Mouse (Mus musculus): ENCODE measurements around the gene Prrt1.

Gene Prrt1

DNA sequence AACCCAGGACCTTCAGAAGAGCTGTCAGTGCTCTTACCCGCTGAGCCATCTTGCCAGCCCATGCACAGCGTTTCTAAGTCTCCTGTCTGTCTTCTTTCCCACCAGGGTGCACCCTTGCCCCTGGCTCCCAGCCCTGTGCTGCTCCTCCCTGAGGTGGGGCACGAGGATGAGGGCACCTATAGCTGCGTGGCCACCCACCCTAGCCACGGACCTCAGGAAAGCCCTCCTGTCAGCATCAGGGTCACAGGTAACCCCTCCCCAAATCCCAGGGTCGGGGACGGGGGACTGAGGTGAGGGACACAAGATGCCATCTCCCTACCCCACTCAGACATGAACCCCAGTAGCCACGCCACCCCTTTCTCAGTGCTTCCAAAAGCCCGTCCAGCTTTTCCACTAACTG lies 29.4 kb upstream of the Prrt1 start:
- no peak for DNase-seq (ENCODE audit: low spot score)

DNA sequence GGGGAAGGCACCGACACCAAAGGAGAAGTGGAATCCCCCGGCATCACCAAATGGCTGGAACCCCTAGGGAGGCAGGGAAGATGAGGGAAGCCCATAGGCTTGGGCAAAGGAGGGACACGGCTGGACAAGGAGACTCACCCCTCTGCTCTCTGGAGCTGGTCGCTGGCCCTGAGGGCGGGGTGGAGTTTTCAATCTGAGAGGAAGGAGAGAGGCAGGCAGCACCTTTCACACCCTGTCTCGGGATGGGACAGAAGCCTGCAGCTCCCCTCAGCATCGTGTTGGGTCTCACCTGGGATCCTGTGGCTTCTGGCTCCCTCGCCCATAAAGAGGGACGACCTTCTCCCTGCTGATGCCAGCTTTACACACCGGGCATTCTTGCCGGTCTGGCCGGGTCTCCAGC lies 27.5 kb upstream of the Prrt1 start:
- no peak for DNase-seq (ENCODE audit: low spot score)

DNA sequence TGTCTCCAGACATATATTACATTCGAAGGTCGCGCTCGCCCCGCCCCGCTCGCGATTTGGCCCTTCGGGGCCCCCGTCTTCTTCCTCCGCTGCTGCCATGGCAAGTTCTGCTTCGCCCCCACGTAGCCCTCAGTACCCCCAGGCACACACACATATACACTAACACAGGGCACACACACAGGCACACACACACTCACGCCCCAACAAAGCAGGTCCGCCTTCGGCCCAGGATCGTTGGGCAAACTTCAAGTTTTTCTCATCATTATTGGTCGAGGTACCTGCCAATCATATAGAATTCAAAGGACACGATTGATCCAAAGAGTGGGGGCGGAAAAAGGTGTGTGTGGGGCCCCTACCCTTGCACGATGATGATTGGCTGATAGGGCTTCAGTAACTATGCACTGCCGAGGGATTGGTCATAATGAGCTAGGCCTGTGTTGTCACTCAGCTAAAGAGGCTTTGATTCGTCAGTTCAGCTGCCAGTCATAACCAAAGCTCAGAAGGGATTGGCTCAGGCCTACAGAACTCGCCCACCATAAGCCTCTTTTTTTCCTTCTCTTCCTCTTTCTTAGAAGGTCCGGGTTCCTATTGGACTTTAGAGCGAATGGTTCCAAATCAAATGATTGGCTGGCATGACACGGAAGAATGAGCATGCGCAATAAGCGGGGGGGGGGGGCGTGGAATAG lies 25.8 kb upstream of the Prrt1 start, which contains the start of gene Rnf5:
Gene Rnf5 (minus strand): TSS at position 316 of the 686 bp plus-strand sequence.
- peak; percentile 100 for DNase-seq (ENCODE audit: low spot score)

DNA sequence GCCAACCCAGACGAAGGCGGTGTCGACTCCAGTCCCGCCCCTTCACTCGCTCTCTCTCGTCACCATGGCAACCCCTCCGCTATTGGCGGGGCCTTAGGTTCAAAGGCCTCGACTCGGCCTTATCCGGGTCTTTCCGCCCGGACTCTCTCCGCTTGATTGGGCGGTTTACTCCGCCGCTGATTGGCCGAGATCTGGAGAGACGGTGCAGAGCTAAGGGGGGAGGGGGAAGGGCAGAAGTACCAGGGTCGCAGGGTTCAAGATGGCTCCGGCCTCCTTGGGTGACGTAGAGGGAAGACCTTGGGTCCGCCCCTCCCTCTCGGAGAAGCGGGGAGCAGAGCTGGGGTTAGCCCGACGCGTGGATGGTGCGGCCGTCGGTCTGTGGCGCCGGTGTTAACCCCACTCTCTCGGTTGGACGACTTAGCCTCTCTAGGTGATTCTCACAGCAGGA lies 25.2 kb upstream of the Prrt1 start, which contains the start of gene Agpat1:
Gene Agpat1 (plus strand): TSS at position 202 of the 448 bp plus-strand sequence.
- DNase-seq (ENCODE audit: low spot score) = peak; percentile 100

DNA sequence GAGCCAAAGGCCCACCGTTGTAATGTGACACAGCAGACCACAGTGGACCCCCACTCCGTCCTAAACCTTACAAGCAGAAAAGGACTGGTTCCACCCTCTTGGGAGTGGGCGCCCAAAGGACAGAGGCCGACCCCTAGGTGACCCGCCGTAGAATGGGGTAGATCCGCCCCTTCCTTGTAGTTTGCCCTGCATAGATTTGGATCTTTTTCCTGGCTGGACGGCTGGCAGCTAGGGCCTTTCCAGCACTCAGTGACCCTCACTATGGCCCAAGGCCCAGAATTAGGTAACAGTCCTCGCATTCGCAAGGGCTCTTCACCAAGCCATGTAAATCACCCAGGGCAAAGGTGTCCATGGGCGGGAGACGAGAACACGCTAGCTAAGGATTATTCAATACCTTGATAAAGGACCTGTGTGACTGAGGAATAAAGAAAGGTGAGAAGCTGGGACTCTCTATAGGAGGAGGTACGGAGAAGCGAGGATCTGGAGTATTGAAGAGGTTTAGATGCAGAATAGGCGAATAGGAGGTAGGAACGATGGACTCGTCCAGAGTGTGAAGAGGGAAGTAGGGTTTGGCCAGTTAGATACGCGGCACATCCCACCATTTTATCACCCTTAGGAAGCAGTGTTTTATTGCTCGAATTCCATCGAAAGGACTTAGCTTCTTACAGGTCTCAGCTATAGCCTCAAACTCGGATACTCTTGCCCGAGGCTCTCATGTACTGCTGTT lies 24.7 kb upstream of the Prrt1 start:
- peak; percentile 93 for DNase-seq (ENCODE audit: low spot score)

DNA sequence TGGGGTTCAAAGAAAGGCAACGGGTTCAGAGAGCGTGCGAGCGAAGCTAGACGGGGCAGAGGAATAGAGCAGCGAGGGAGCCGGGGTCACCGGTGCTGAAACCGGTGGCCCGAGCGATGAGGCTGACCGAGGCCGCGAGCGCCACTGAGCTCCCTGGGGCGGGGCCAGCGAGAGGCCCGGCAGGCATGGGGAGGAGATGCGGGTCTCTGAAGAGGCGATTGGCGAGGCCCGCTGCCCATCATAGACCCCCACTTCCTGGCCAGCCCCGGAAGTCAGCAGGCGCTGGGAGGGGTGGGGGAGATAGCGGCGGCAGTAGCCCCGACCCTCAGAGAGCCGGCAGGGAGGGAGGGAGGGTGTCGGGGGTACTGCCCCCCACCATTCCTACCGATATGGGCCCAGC lies 23.7 kb upstream of the Prrt1 start:
- peak; percentile 95 for DNase-seq (ENCODE audit: low spot score)

DNA sequence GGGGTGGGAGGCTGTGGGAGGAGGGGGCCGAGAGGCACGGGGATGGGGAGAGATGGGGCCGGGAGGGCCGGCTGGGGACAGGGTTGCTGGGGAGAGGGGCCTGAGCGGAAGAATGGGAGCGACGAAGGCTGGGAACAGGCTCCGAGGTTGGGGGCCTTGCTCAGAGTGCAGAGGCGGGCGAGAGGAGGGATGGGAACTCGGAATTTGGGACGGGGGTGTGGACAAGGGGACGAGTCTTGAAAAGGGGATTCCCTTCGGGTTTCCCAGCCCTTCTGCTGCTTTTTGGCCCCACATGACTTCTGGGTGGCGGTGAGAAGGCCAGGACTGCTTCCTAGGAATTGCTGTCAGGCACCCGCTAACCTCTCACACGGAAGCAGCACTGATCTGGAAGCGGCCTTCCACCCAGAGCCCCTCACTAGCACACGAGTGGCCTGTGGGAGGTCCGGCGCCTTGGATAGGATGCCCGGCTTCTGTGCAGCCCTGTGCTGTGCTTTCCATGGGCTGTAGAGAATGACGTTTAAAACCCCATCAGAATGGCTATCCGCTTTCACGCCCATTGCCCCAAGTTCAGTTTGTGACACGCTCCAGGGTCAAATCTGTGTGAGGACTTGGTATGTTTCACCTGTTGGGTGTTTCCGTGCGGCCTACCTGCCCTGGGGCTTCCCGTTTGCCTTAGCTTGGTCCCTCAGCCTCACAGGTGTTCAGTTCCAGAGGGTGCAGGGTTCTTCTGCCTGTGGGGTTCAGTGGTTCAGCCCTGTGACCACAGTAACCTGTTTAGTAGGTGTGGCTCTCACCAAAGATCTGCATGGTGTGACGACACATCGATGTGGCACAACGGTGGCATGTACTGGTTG lies 22.9 kb upstream of the Prrt1 start:
- peak; percentile 63 for DNase-seq (ENCODE audit: low spot score)

DNA sequence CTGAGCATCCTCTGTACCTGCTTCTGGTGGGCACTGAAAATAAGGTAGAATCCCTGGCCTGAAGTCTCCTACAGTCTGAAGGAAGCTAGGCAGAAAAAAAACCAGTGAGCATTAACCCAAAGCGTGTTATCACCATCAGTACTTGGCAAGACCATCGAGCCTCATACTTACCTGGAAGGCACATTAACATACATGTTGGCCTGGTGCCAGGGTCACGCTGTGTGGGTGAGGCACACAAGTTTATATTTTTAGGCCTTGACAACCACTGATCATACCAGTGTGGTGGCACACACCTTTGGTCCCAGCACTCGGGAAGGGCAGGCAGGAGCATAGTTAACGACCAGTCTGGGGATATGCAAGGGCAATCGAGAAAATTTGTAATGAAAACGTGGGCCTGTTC lies 21.3 kb upstream of the Prrt1 start:
- no peak for DNase-seq (ENCODE audit: low spot score)

DNA sequence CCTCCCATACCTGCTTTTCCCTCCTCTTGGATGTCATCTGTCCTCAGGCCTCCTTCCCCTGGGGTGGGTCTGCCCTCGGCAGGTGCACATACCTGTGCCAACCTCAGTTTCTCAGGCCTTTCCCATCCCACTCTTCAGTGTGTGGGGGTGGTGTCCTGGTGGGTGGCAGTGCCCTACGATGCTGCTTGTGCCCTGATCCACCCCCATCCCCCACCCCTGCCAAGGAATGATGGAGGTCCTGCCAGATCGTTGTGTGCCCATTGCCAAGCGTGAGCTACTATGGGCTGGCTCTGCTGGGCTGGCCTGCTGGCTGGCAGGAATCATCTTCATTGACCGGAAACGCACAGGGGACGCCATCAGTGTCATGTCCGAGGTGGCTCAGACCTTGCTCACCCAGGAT lies 18.3 kb upstream of the Prrt1 start:
- no peak for DNase-seq (ENCODE audit: low spot score)

DNA sequence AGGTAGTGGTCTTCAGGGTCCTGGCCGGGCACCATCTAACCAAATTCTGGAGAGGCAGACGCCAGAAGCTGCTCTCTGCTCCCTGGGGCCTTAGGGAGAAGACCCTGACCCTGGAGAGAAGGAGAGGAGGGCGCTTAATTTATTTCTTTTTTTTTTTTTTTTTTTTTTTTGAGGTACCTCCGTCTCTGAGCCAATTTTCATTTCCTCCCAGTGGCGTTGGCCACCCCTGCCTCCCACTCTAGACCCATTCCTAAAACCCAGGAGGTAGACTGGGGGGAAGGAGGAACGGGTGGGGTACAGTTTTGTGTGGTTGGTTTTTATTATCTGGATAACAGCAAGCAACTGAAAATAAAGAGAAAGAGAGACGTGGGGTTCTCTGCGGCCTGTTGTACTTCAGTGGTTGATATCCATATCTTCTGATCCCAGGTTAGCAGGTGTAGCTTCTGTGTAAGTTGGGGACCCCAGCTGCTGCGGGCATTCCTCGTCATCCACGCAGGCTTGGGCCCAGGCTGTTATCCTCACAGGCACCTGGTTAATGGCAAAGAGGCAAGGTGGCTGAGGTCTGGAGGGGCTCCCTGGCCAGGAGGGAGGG lies 16.2 kb upstream of the Prrt1 start:
- DNase-seq (ENCODE audit: low spot score) = no peak

DNA sequence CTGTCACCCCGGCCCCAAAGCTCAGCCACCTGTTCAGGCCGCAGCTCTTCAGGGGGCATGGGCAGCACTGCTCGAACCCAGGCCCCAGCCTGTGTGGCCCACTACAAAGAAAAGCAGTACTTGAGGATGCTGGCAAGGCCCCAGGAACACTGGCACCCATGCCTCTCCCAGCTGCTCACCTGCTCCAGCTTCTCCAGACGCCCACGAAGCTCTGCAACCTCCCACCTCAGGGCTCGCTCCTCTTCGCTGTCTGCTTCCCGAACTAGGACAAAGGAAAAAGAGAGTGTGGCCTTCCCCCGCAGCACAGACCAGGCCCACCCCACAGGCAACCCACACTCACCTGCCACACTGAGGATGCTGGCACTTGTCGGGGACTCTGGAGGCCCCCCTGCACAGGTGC lies 15.5 kb upstream of the Prrt1 start:
- DNase-seq (ENCODE audit: low spot score) = no peak

DNA sequence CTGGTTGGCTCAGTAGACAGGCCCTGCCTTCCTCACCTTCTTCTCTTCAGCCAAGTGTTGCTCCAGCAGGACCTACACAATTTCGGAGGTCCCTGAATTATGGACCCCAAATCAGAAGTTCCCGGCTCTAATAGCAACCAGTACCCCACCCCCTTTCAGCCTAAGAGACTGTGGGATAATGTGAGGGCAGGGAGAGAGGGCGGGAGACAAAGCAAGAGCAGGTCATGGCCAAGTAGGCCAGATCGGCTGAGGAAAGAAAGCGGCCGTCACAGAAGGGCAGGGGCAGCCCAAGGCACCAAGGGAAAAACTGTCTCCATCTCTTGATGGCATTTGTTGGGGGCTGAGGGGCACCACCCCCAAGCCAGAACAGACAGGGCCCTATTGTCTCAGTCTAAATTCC lies 13.5 kb upstream of the Prrt1 start, which contains the start of gene Egfl8:
Gene Egfl8 (minus strand): TSS at position 101 of the 400 bp plus-strand sequence.
- DNase-seq (ENCODE audit: low spot score) = no peak

DNA sequence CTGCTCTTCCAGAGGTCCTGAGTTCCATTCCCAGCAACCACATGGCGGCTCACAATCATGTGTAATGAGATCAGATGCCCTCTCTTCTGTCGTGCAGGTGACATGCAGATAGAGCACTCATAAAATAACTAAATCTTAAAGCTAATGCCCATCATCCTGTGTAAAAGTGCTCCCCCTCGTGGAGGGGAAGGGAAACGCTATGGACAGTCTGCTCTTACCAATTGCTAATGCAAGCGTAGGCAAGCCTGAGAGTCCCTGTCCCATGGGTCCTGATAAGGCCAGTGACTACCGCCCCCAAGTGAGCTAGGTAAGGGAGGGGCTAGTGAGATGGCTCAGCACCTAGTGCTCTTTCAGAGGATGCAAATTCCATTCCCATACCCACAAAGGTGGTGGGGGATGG lies 10.3 kb upstream of the Prrt1 start:
- DNase-seq (ENCODE audit: low spot score) = peak; percentile 85

DNA sequence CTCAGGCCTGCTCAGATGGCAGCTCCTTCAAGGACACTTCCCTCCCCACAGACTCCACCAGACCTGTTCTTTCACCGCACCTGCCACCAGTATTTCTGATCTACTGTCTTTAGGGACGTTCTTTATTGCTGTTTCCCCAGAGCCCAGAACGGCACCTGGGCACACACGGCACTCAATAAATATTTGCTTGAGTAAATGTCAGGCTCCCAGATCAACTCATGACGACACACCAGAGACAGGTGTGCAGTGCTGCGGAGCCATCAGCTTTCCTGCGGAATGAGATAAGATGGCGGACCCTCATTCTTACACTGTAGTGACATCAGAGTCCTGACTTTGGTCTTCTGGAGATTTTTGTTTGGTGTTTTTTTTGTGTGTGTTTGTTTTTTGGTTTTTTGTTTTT lies 8.3 kb upstream of the Prrt1 start:
- no peak for DNase-seq (ENCODE audit: low spot score)

DNA sequence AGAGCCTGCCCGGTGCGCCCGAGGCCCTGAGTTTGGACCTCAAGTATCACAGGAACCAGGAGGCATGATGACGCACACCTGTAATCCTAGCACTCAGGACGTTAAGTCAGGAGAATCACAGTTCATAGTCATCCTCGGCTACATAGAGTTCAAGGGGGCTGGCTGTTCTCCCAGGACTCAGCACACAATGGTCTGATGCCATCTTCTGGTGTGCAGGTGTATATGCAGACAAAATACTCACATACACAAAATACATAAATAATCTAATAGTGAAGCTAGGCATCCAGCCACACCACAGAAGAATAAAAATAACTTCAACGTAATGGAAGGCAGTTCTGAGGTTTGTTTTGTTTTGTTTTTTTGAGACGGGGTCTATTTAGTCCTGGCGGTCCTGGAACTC lies 6.2 kb upstream of the Prrt1 start:
- no peak for DNase-seq (ENCODE audit: low spot score)

DNA sequence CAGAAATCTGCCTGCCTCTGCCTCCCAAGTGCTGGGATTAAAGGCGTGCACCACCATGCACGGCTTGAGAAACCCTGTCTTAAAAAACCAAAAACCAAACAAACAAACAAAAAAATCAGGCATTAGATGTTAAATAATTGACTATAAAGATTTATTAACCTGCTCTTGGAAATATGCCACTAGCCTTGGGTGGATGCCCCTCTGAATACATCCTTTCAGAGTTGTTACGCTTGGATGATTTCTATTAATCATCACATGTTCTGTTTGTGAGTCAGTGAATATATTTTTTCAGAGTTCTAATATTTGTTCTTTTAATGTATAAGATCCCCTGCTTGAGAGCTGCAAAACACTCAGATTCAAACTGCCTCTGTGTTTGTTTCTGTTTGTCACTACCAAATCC lies 4.4 kb upstream of the Prrt1 start:
- DNase-seq (ENCODE audit: low spot score) = no peak

DNA sequence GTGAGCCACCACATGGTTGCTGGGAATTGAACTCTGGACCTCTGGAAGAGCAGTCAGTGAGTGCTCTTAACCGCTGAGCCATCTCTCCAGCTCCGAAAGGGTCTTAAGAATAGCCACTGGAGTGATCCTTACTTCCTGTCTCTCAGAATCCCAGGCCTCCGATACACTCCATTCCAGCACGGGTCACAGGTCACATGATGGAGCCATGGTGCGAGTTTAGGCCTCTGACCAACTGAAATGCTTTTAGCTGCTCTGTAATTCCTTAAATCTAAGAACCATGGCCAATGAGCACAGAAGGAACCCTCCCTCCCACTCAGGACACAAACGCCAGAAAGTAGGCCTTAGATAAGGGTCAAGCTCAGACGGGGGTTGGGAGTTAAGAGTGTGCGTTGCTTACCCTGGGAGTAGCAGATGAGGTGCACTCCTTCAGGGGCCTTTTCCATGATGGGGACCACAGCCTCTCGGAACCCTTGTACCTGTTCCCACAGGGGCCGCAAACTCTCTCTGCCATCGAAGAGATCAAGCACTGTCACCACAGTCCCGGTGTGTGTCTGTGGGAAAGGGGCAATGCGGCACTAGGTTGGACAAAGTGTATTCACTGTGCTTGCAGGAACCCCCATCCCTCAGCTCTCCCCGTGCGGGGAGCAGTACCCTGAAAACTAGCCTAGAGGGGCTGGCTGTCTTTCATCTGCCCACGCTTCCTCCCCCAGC lies 3.1 kb upstream of the Prrt1 start:
- DNase-seq (ENCODE audit: low spot score) = no peak

DNA sequence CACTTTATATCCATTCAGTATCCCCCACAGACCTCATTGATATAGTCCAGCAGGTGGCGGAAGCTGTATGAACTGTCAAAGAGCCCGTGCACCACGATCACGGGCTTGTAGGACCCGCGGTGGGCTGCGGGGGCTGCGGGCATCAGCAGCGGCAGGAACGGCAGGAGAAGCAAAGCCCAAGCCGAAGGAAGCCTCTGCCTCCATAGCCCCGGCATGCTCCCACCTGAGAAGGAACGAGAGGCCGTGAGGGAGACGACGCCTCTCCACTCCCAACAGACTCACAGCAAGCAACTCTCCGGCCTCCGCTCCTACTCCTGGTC lies 2.6 kb upstream of the Prrt1 start:
- DNase-seq (ENCODE audit: low spot score) = peak; percentile 67

DNA sequence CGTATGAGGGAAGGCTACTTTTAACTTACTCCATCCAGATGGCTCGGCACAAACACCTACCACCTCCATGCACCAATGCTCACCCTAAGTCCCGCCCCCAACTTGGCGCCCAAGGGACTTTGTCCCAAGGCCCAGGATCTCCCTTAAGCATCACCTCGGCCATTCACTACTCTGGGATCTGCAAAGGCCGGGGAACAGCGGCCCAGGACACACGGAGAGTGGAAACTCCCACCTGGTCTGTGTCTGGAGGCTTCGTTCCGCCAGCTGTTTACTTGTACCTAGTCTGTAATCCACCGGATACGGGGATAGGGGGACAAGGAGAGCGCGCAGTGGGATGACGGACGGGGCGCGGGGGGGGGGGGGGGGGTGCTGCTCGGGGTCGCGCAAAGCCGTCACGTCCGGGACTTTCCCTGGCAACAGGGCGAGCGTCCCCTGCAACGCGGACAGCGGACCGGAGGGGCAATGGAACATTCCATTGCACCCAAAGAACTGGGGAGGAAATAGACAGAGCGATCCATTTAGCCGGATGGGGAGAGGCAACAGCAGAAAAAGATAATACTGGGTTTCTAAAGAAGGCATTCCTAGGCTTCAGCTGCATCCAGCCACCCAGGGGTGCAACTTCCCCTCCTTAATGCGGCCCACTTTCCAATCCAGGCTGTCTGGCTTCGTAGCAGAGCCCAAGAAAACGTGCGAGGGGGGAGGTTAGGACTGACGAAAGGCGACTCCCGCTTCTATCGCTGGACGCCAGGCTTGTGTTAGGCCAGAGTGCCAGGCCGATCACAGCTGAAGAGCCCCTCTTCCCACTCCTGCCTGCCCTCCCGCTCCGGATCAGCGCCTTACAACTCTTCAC lies 2.0 kb upstream of the Prrt1 start:
- DNase-seq (ENCODE audit: low spot score) = peak; percentile 89

DNA sequence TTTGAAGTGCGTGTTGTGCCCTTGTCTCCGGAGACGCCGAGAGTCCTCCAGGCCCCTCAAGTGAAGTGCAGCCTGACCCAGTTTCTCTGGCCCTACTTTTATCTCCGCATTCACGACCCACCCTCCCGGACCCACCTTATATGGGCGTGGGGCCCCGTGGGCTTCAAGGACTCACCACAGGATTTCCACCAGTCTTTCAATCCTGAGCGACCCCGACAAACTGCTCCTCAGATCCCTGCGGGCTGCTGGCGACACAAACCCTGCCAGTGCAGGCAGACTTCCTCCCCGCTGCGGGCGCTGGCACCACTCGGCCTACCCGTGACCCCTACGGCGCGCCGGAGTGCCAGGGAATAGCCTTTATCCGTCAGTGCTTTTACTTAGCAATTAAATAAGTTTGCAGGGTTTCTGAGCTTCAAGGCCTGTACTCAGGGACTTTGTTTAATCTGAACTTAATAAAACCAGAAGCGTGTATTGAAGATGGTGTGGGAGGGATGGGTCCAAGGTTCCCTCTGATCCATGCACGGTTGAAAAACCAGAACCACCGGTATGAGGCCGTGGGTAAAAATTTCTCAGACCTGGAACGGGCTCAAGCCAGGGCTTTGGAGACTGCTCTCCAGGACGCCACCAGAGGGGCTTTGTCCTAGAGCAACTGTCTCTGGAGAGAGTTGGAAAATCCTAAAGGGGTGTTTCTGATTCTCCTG lies 1.2 kb upstream of the Prrt1 start, which contains the start of gene Ppt2:
Gene Ppt2 (minus strand): TSS at position 568 of the 701 bp plus-strand sequence.
- peak; percentile 59 for DNase-seq (ENCODE audit: low spot score)

Data from adipocyte (in vitro differentiated cells).